8 mouse cellular contexts compared by ENCODE assay signal in the genomic region with DNA sequence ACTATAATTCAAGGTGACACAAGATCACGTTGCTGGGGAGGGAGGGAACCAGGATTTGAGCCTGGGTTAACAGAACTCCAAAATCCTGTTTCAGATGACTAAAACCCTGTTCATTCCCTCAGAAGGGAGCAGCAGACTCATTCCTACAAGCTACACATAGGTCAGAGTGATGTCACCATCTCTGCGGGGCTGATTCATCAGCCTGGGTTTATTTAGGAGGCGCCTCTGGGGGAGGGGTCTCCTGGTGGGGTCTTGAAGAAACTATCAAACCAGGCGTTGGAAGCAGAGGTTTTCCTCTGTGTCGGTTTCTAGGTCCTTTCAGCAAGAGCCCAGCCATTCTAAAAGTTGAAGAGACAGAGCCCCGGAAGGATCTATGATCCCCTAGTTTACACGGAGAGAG. TPM values are rescaled to one million over a fixed set of nuclear protein-coding genes. Genes with fewer than 3 reads are reported as not detected.
DNase-seq lines count a peak whose midpoint lies in the region; ATAC-seq lines count a peak whose summit lies in the region.

No protein-coding gene starts in this region.

- peaks cover 26% of the 10 kb centered on the region for H3K4me1 ChIP-seq in kidney, embryonic 16.5 days (ENCODE audit: insufficient read depth, low read length)
- H3K4me1 ChIP-seq in brown adipose tissue, adult 24 weeks (ENCODE audit: control insufficient read depth, insufficient read depth, insufficient read length, low read length), result peaks cover 8% of the 10 kb centered on the region; the same call in 1 of the 2 replicates
- peaks cover 34% of the 10 kb centered on the region for H3K4me1 ChIP-seq in hindbrain, embryonic 13.5 days (replicated peaks)
- H3K4me1 ChIP-seq in midbrain, embryonic 15.5 days, result peaks cover 33% of the 10 kb centered on the region

- H3K36me3 ChIP-seq in kidney, embryonic 16.5 days (ENCODE audit: insufficient read depth, low read length), result no peaks in the 10 kb centered on the region
- peaks cover 4% of the 10 kb centered on the region; the same call in 1 of the 2 replicates for H3K36me3 ChIP-seq in hindbrain, embryonic 13.5 days
- no peaks in the 10 kb centered on the region for H3K36me3 ChIP-seq in midbrain, embryonic 15.5 days (replicated peaks)

- no peaks in the 10 kb centered on the region for H3K9me3 ChIP-seq in kidney, embryonic 16.5 days (ENCODE audit: low read length)
- no peaks in the 10 kb centered on the region for H3K9me3 ChIP-seq in hindbrain, embryonic 13.5 days
- H3K9me3 ChIP-seq in midbrain, embryonic 15.5 days, result no peaks in the 10 kb centered on the region

- H3K4me3 ChIP-seq in kidney, embryonic 16.5 days (ENCODE audit: low read length), result peak overlapping the region; percentile 87
- peak overlapping the region; percentile 76 for H3K4me3 ChIP-seq in brown adipose tissue, adult 24 weeks (ENCODE audit: insufficient read depth, low read depth, low read length)
- H3K4me3 ChIP-seq in hindbrain, embryonic 13.5 days, result peak overlapping the region; percentile 86
- H3K4me3 ChIP-seq in midbrain, embryonic 15.5 days, result peak overlapping the region; percentile 96

- peak overlapping the region; percentile 78 for H3K4me2 ChIP-seq in kidney, embryonic 16.5 days (replicated peaks; ENCODE audit: low read depth, low read length)
- H3K4me2 ChIP-seq in hindbrain, embryonic 13.5 days, result peak overlapping the region; percentile 96
- peak overlapping the region; percentile 92 for H3K4me2 ChIP-seq in midbrain, embryonic 15.5 days

- ATAC-seq in kidney, embryonic 16.5 days (ENCODE audit: low FRiP score, low TSS enrichment), result no peak
- ATAC-seq in hindbrain, embryonic 13.5 days (ENCODE audit: low FRiP score), result no peak
- no peak for ATAC-seq in midbrain, embryonic 15.5 days (replicated peaks)

- 15% methylated on average over 7 of the region's 7 CpGs for WGBS in kidney, embryonic 16.5 days
- WGBS in hindbrain, embryonic 13.5 days, result 25% methylated on average over 7 of the region's 7 CpGs
- 27% methylated on average over 7 of the region's 7 CpGs for WGBS in midbrain, embryonic 15.5 days

- H3K9ac ChIP-seq in kidney, embryonic 16.5 days (replicated peaks; ENCODE audit: low read length), result peak overlapping the region; percentile 87; the same call in 1 of the 2 replicates
- peak overlapping the region; percentile 96; the same call in 1 of the 2 replicates for H3K9ac ChIP-seq in hindbrain, embryonic 13.5 days
- no peak overlapping the region for H3K9ac ChIP-seq in midbrain, embryonic 15.5 days

- no peaks in the 10 kb centered on the region for H3K27me3 ChIP-seq in kidney, embryonic 16.5 days (ENCODE audit: insufficient read depth, low read length)
- 0 out of 2 replicates have a peak, but pooled peaks cover 5% of the 10 kb centered on the region for H3K27me3 ChIP-seq in hindbrain, embryonic 13.5 days
- H3K27me3 ChIP-seq in midbrain, embryonic 15.5 days (replicated peaks), result no peaks in the 10 kb centered on the region

- DNase-seq in kidney, postnatal 36 days, result no peak
- no peak for DNase-seq in frontal cortex, postnatal 14 days (ENCODE audit: low spot score in 2 of 2)
- DNase-seq in kidney, adult 18-20 months, result no peak
- no peak for DNase-seq in ovary, postnatal 14 days (ENCODE audit: low spot score)

- H3K27ac ChIP-seq in kidney, embryonic 16.5 days (ENCODE audit: low read length), result peak overlapping the region; percentile 85
- H3K27ac ChIP-seq in brown adipose tissue, adult 24 weeks (replicated peaks; ENCODE audit: low read depth, low read length), result peak overlapping the region; percentile 32
- H3K27ac ChIP-seq in hindbrain, embryonic 13.5 days, result no peak overlapping the region
- no peak overlapping the region for H3K27ac ChIP-seq in midbrain, embryonic 15.5 days

RNA-seq across cellular contexts. Expression of gene Micall1, which starts 0.7 kb away (rescaled TPM):
- polyA plus RNA-seq in kidney, embryonic 16.5 days (2015; fragmentation: Nextera tagmentation; extraction: Ambion mirVana), result 8.5 and 8.9 TPM in 2 replicates
- 20.2 and 21.8 TPM in 2 replicates for polyA plus RNA-seq in brown adipose tissue, adult 24 weeks (2012; ENCODE audit: insufficient read depth, insufficient read length, missing spikeins)
- polyA plus RNA-seq in hindbrain, embryonic 13.5 days (2015; fragmentation: Nextera tagmentation; extraction: Ambion mirVana), result 8.7 and 10.3 TPM in 2 replicates
- polyA plus RNA-seq in midbrain, embryonic 15.5 days (2015; fragmentation: Nextera tagmentation; extraction: Ambion mirVana), result 13.9 and 15.8 TPM in 2 replicates

RNA-seq across cellular contexts. Expression of gene Polr2f, which starts 32.8 kb away (rescaled TPM):
- polyA plus RNA-seq in kidney, embryonic 16.5 days (2015; fragmentation: Nextera tagmentation; extraction: Ambion mirVana), result 264 and 294 TPM in 2 replicates
- polyA plus RNA-seq in brown adipose tissue, adult 24 weeks (2012; ENCODE audit: insufficient read depth, insufficient read length, missing spikeins), result 173 and 185 TPM in 2 replicates
- 263 and 295 TPM in 2 replicates for polyA plus RNA-seq in hindbrain, embryonic 13.5 days (2015; fragmentation: Nextera tagmentation; extraction: Ambion mirVana)
- 229 and 243 TPM in 2 replicates for polyA plus RNA-seq in midbrain, embryonic 15.5 days (2015; fragmentation: Nextera tagmentation; extraction: Ambion mirVana)

RNA-seq across cellular contexts. Expression of gene Eif3l, which starts 33.0 kb away (rescaled TPM):
- polyA plus RNA-seq in kidney, embryonic 16.5 days (2015; fragmentation: Nextera tagmentation; extraction: Ambion mirVana), result 254 and 260 TPM in 2 replicates
- 177 and 198 TPM in 2 replicates for polyA plus RNA-seq in brown adipose tissue, adult 24 weeks (2012; ENCODE audit: insufficient read depth, insufficient read length, missing spikeins)
- 179 and 185 TPM in 2 replicates for polyA plus RNA-seq in hindbrain, embryonic 13.5 days (2015; fragmentation: Nextera tagmentation; extraction: Ambion mirVana)
- 165 and 167 TPM in 2 replicates for polyA plus RNA-seq in midbrain, embryonic 15.5 days (2015; fragmentation: Nextera tagmentation; extraction: Ambion mirVana)

RNA-seq across cellular contexts. Expression of gene 1700088E04Rik, which starts 33.1 kb away (rescaled TPM):
- 10.1 and 11.9 TPM in 2 replicates for polyA plus RNA-seq in kidney, embryonic 16.5 days (2015; fragmentation: Nextera tagmentation; extraction: Ambion mirVana)
- 2.1 TPM in 1 of 2 replicates, not detected in the other for polyA plus RNA-seq in brown adipose tissue, adult 24 weeks (2012; ENCODE audit: insufficient read depth, insufficient read length, missing spikeins)
- polyA plus RNA-seq in hindbrain, embryonic 13.5 days (2015; fragmentation: Nextera tagmentation; extraction: Ambion mirVana), result 15.3 and 22.1 TPM in 2 replicates
- 15.1 and 19.1 TPM in 2 replicates for polyA plus RNA-seq in midbrain, embryonic 15.5 days (2015; fragmentation: Nextera tagmentation; extraction: Ambion mirVana)

RNA-seq across cellular contexts. Expression of gene Ankrd54, which starts 45.3 kb away (rescaled TPM):
- polyA plus RNA-seq in kidney, embryonic 16.5 days (2015; fragmentation: Nextera tagmentation; extraction: Ambion mirVana), result 51.7 and 52.5 TPM in 2 replicates
- polyA plus RNA-seq in brown adipose tissue, adult 24 weeks (2012; ENCODE audit: insufficient read depth, insufficient read length, missing spikeins), result 5.7 and 8.7 TPM in 2 replicates
- polyA plus RNA-seq in hindbrain, embryonic 13.5 days (2015; fragmentation: Nextera tagmentation; extraction: Ambion mirVana), result 50.4 and 51.5 TPM in 2 replicates
- polyA plus RNA-seq in midbrain, embryonic 15.5 days (2015; fragmentation: Nextera tagmentation; extraction: Ambion mirVana), result 61.0 and 64.3 TPM in 2 replicates

Comparison
In these comparisons a context has a peak if more than half of its experiments do, and no peak if none do; other contexts are left out.
1. H3K27ac ChIP-seq: peak in kidney, embryonic 16.5 days (single experiment) and brown adipose tissue, adult 24 weeks (single experiment); none in hindbrain, embryonic 13.5 days (single experiment) and midbrain, embryonic 15.5 days (single experiment).
2. Peak in every context shown above with its lines, with median percentiles within 50 percentile points of each other: H3K4me2 ChIP-seq and H3K4me3 ChIP-seq.